Mouse (Mus musculus) kidney, adult 2 months (tissue): ENCODE data around the gene Lrrc8c.

Source experiments
- CTCF ChIP-seq: fragments of 200-500 bp; conservative IDR thresholded peaks from 2 replicates; pipeline ENCODE4 v1.5.1; 2011; ENCODE audit warnings: low read depth, mild to moderate bottlenecking, control low read depth, low read length, moderate library complexity, mixed read lengths; ENCODE audit not compliant: insufficient read depth, insufficient read length
- POLR2A ChIP-seq: fragments of 200-500 bp; IDR thresholded peaks from one replicate; pipeline ENCODE4 v1.6.1; 2011; ENCODE audit warnings: low read depth, low read length, control low read depth

GRCm38 (mm10) chr5:105569168-105569567, 50.0 kb downstream of the Lrrc8c start:
- no peak for TF ChIP-seq CTCF
- no peak for TF ChIP-seq POLR2A
